Mouse (Mus musculus) testis, adult 2 months (tissue): ENCODE results near the gene Dnah17. TPM values are rescaled to one million over a fixed set of nuclear protein-coding genes. Genes with fewer than 3 reads are reported as not detected.

Source experiments
- H3K27ac ChIP-seq: fragments of 200-500 bp; 2 replicates; pipeline ENCODE4 v1.5.1; 2012; ENCODE audit warnings: low read depth, low read length; ENCODE audit not compliant: control insufficient read depth, insufficient read depth
- H3K27me3 ChIP-seq: fragments of 200-500 bp; 2 replicates; pipeline ENCODE4 v1.6.1; 2012; ENCODE audit warnings: mild to moderate bottlenecking, low read length, moderate library complexity; ENCODE audit not compliant: control insufficient read depth, insufficient read depth
- H3K36me3 ChIP-seq: fragments of 200-500 bp; 2 replicates; pipeline ENCODE4 v1.6.1; 2012; ENCODE audit warnings: mild to moderate bottlenecking, low read length; ENCODE audit not compliant: control insufficient read depth, insufficient read depth
- H3K4me1 ChIP-seq: fragments of 200-500 bp; 2 replicates; pipeline ENCODE4 v1.6.1; 2012; ENCODE audit warnings: low read length; ENCODE audit not compliant: control insufficient read depth, insufficient read depth
- H3K4me3 ChIP-seq: fragments of 200-500 bp; 2 replicates; pipeline ENCODE4 v1.5.1; 2012; ENCODE audit warnings: low read depth, mild to moderate bottlenecking, low read length, moderate library complexity, mixed read lengths; ENCODE audit not compliant: control insufficient read depth
- CTCF ChIP-seq: fragments of 200-500 bp; IDR thresholded peaks from 2 replicates; pipeline ENCODE4 v1.5.1; 2012; ENCODE audit warnings: low read depth, mild to moderate bottlenecking, inconsistent platforms, low read length, moderate library complexity; ENCODE audit not compliant: control insufficient read depth, insufficient read depth, insufficient replicate concordance
- POLR2A ChIP-seq: fragments of 200-500 bp; IDR thresholded peaks from 2 replicates; pipeline ENCODE4 v1.6.1; 2012; ENCODE audit warnings: low read depth, mild to moderate bottlenecking, inconsistent platforms, low read length, moderate library complexity; ENCODE audit not compliant: control insufficient read depth
- polyA plus RNA-seq: library from polyadenylated mRNA; depleted of rRNA; stranded (reverse); fragments of >200 nt; gene quantifications from 2 replicates; pipeline ENCODE4 v1.2.3, GENCODE M21; 2012

The Dnah17 gene
- polyA plus RNA-seq, 1 experiment, result 35.8 TPM

GRCm38 (mm10) chr11:118023475-118023874 lies 107.0 kb downstream of the Dnah17 start:
- no peak for TF ChIP-seq POLR2A
- no peak for TF ChIP-seq CTCF
- H3K4me3 ChIP-seq, result no peak overlapping the region
- no peaks in the 10 kb centered on the region for H3K4me1 ChIP-seq
- no peaks in the 10 kb centered on the region; the same call in 1 of the 2 replicates for H3K36me3 ChIP-seq
- no peaks in the 10 kb centered on the region for H3K27me3 ChIP-seq
- no peak overlapping the region for H3K27ac ChIP-seq

- TF ChIP-seq CTCF (peak; percentile 86; the same call in 1 of the 2 replicates), POLR2A (no peak)
- Histone ChIP-seq H3K4me3 (no peak overlapping the region), H3K4me1 (no peaks in the 10 kb centered on the region), H3K27ac (no peak overlapping the region), H3K27me3 (no peaks in the 10 kb centered on the region), H3K36me3 (no peaks in the 10 kb centered on the region; the same call in 1 of the 2 replicates)
Observed at GRCm38 (mm10) chr11:118021806-118022205, 108.6 kb downstream of the Dnah17 start.

- Histone ChIP-seq H3K27ac (no peak overlapping the region), H3K4me3 (no peak overlapping the region), H3K36me3 (no peaks in the 10 kb centered on the region; the same call in 1 of the 2 replicates), H3K4me1 (no peaks in the 10 kb centered on the region), H3K27me3 (no peaks in the 10 kb centered on the region)
- TF ChIP-seq POLR2A (no peak), CTCF (peak; percentile 23; the same call in 1 of the 2 replicates)
Observed at GRCm38 (mm10) chr11:118018328-118018727, 112.1 kb downstream of the Dnah17 start.

GRCm38 (mm10) chr11:118015381-118016145 lies 114.9 kb downstream of the Dnah17 start:
- Histone ChIP-seq H3K36me3 (no peaks in the 10 kb centered on the region; the same call in 1 of the 2 replicates), H3K4me1 (no peaks in the 10 kb centered on the region), H3K4me3 (no peak overlapping the region), H3K27ac (no peak overlapping the region), H3K27me3 (no peaks in the 10 kb centered on the region)
- TF ChIP-seq CTCF (no peak), POLR2A (no peak)

- Histone ChIP-seq H3K4me1 (peaks cover under 1% of the 10 kb centered on the region; the same call in 1 of the 2 replicates), H3K27ac (no peak overlapping the region), H3K4me3 (no peak overlapping the region), H3K36me3 (no peaks in the 10 kb centered on the region; the same call in 1 of the 2 replicates), H3K27me3 (no peaks in the 10 kb centered on the region)
- TF ChIP-seq CTCF, result no peak
- no peak for TF ChIP-seq POLR2A
Observed at GRCm38 (mm10) chr11:118014391-118014995, 115.9 kb downstream of the Dnah17 start.

- H3K4me1 ChIP-seq, result peaks cover 12% of the 10 kb centered on the region
- no peaks in the 10 kb centered on the region; the same call in 1 of the 2 replicates for H3K36me3 ChIP-seq
Observed at GRCm38 (mm10) chr11:118013339-118013738, 117.1 kb downstream of the Dnah17 start.

GRCm38 (mm10) chr11:118012595-118012994 lies 117.8 kb downstream of the Dnah17 start:
- H3K27me3 ChIP-seq, result no peaks in the 10 kb centered on the region
- peaks cover 18% of the 10 kb centered on the region for H3K4me1 ChIP-seq
- no peaks in the 10 kb centered on the region; the same call in 1 of the 2 replicates for H3K36me3 ChIP-seq
- H3K4me3 ChIP-seq, result no peak overlapping the region
- no peak overlapping the region for H3K27ac ChIP-seq
- no peak for TF ChIP-seq CTCF
- TF ChIP-seq POLR2A, result no peak

More at GRCm38 (mm10) chr11:118013339-118013738, 117.1 kb downstream of the Dnah17 start:
- Histone ChIP-seq H3K27ac (no peak overlapping the region), H3K27me3 (no peaks in the 10 kb centered on the region), H3K4me3 (no peak overlapping the region)
- no peak for TF ChIP-seq CTCF
- TF ChIP-seq POLR2A, result no peak
